Comparison of ENCODE assay signal across 33 mouse cellular contexts in the genomic region with DNA sequence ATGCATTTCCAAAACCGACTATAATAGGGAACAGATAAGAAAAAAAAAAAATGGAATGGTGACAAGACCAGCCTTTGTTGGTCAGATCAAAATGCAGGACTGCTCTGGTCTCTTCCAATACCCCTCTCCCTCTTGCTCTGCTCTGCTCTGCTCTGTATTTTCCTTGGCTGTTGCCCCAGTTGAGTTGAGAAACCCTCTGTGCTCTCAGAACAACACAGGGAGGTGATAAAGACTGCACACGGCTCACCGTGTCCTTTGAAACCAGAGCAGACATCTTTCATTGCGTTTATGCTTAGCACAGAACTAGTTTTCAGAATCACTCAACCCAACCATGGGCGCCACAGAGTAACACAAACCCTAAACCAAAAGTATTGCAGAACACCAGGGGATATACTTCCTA.
A peak's percentile ranks its signal among the peaks of the same experiment; 100 is the strongest.
DNase-seq lines count a peak whose midpoint lies in the region; ATAC-seq and TF ChIP-seq lines count a peak whose summit lies in the region.
"Had no signal": no experiment of that assay in that cellular context is flagged by ENCODE, and none has a peak within 500 bp of the region (broad histone marks: within the 10 kb centered on the region; RNA-seq: fewer than 3 reads in every experiment).

No protein-coding gene starts in this region.

- H3K9ac ChIP-seq in heart, embryonic 16.5 days (ENCODE audit: low read length): no peak overlapping the region
- H3K9ac ChIP-seq: embryonic facial prominence, embryonic 12.5 days; hindbrain, embryonic 14.5 days; kidney, embryonic 15.5 days; limb, embryonic 12.5 days; liver, embryonic 15.5 days; midbrain, embryonic 15.5 days; neural tube, embryonic 15.5 days; stomach, embryonic 15.5 days had no signal

- no peak for TF ChIP-seq POLR2A in testis, adult 2 months (IDR thresholded peaks at IDR 0.05; ENCODE audit: control insufficient read depth, low read depth, low read length)

- no peak overlapping the region for H3K27ac ChIP-seq in heart, embryonic 16.5 days (ENCODE audit: low read length)
- H3K27ac ChIP-seq in testis, adult 2 months (ENCODE audit: control insufficient read depth, insufficient read depth, low read depth, low read length): 0 out of 2 replicates have a peak overlapping the region, but pooled peaks have one; percentile 13
- H3K27ac ChIP-seq: embryonic facial prominence, embryonic 12.5 days; gastrocnemius, adult 2 months; heart, embryonic 10.5 days; hindbrain, embryonic 14.5 days; kidney, embryonic 15.5 days; left cerebral cortex, adult 2 months; limb, embryonic 12.5 days; liver, embryonic 15.5 days; midbrain, embryonic 10.5 days; midbrain, embryonic 15.5 days; neural tube, embryonic 15.5 days; stomach, embryonic 15.5 days had no signal

- no peak for TF ChIP-seq CTCF in testis, adult 2 months (IDR thresholded peaks at IDR 0.05; ENCODE audit: control insufficient read depth, insufficient read depth, insufficient replicate concordance, low read depth, low read length)

- WGBS in heart, embryonic 16.5 days: 65% methylated on average over 5 of the region's 5 CpGs

- no peak for DNase-seq in heart, postnatal 10 days
- no peak for DNase-seq in testis, postnatal 10 days (ENCODE audit: low spot score)
- DNase-seq in adipocyte (ENCODE audit: low spot score): peak; percentile 83
- no peak for DNase-seq in kidney, adult 9 months
- DNase-seq in kidney, adult 18-20 months: no peak
- DNase-seq: adrenal gland, adult 2 months; adrenal gland, postnatal 36 days; cerebellum, adult 2 months; cerebellum, postnatal 25 days; gastrocnemius, adult 2 months; gastrocnemius, postnatal 36 days; heart, postnatal 14 days; kidney, postnatal 25 days; lung, postnatal 14 days; right cerebral cortex, postnatal 25 days; thymus, adult 18-20 months; thymus, postnatal 25 days had no signal

- no peaks in the 10 kb centered on the region for H3K36me3 ChIP-seq in heart, embryonic 16.5 days (ENCODE audit: control insufficient read depth, insufficient read depth)
- no peaks in the 10 kb centered on the region for H3K36me3 ChIP-seq in testis, adult 2 months (ENCODE audit: control insufficient read depth, insufficient read depth, low read length)
- H3K36me3 ChIP-seq: embryonic facial prominence, embryonic 12.5 days; G1E; heart, embryonic 10.5 days; kidney, embryonic 15.5 days; limb, embryonic 12.5 days; liver, embryonic 15.5 days; midbrain, embryonic 10.5 days; midbrain, embryonic 15.5 days; neural tube, embryonic 15.5 days; stomach, embryonic 15.5 days had no signal

- no peaks in the 10 kb centered on the region for H3K9me3 ChIP-seq in heart, embryonic 16.5 days (replicated peaks; ENCODE audit: control insufficient read depth, low read length)
- H3K9me3 ChIP-seq: embryonic facial prominence, embryonic 12.5 days; G1E; heart, embryonic 10.5 days; kidney, embryonic 15.5 days; limb, embryonic 12.5 days; liver, embryonic 15.5 days; midbrain, embryonic 10.5 days; midbrain, embryonic 15.5 days; neural tube, embryonic 15.5 days; stomach, embryonic 15.5 days had no signal

- peaks cover 3% of the 10 kb centered on the region; the same call in 1 of the 2 replicates for H3K4me1 ChIP-seq in heart, embryonic 16.5 days (ENCODE audit: control insufficient read depth, insufficient read depth, low read length)
- H3K4me1 ChIP-seq in testis, adult 2 months (ENCODE audit: control insufficient read depth, insufficient read depth, low read length): no peaks in the 10 kb centered on the region
- H3K4me1 ChIP-seq: embryonic facial prominence, embryonic 12.5 days; heart, embryonic 10.5 days; kidney, embryonic 15.5 days; liver, embryonic 15.5 days; midbrain, embryonic 10.5 days; midbrain, embryonic 15.5 days; neural tube, embryonic 15.5 days; stomach, embryonic 15.5 days had no signal

- no peak overlapping the region for H3K4me2 ChIP-seq in heart, embryonic 16.5 days (ENCODE audit: low read depth, low read length)
- H3K4me2 ChIP-seq: embryonic facial prominence, embryonic 12.5 days; hindbrain, embryonic 14.5 days; kidney, embryonic 15.5 days; limb, embryonic 12.5 days; liver, embryonic 15.5 days; midbrain, embryonic 15.5 days; neural tube, embryonic 15.5 days; stomach, embryonic 15.5 days had no signal

- intact Hi-C loops in heart, postnatal 10 days (cut with DNase I): no loop called here

- H3K4me3 ChIP-seq in heart, embryonic 16.5 days (ENCODE audit: low read length): no peak overlapping the region
- no peak overlapping the region for H3K4me3 ChIP-seq in testis, adult 2 months (ENCODE audit: control insufficient read depth, low read depth, low read length)
- H3K4me3 ChIP-seq: embryonic facial prominence, embryonic 12.5 days; gastrocnemius, adult 2 months; heart, embryonic 10.5 days; kidney, embryonic 15.5 days; left cerebral cortex, adult 2 months; limb, embryonic 12.5 days; liver, embryonic 15.5 days; midbrain, embryonic 10.5 days; midbrain, embryonic 15.5 days; neural tube, embryonic 15.5 days; stomach, embryonic 15.5 days had no signal

- no peaks in the 10 kb centered on the region for H3K27me3 ChIP-seq in heart, embryonic 16.5 days (ENCODE audit: control insufficient read depth, insufficient read depth, low read length)
- no peaks in the 10 kb centered on the region for H3K27me3 ChIP-seq in testis, adult 2 months (ENCODE audit: control insufficient read depth, insufficient read depth, low read length)
- H3K27me3 ChIP-seq: embryonic facial prominence, embryonic 12.5 days; kidney, embryonic 15.5 days; limb, embryonic 12.5 days; liver, embryonic 15.5 days; midbrain, embryonic 15.5 days; neural tube, embryonic 15.5 days; stomach, embryonic 15.5 days had no signal

- ATAC-seq in heart, embryonic 16.5 days (replicated peaks; ENCODE audit: extremely low read depth, insufficient read depth, low FRiP score): 0 out of 2 replicates have a peak, but pooled peaks have one; percentile 10
- ATAC-seq: forebrain, embryonic 16.5 days; intestine, postnatal 0 days; midbrain, embryonic 15.5 days had no signal
